Mouse (Mus musculus) retina, embryonic 14.5 days (tissue): ENCODE measurements around the gene Tex264.

ENCODE experiments used
- DNase-seq: peaks from one replicate; pipeline ENCODE4 v3.0.0-alpha.2; 2015; ENCODE audit warnings: low spot score

Tex264 gene

DNA sequence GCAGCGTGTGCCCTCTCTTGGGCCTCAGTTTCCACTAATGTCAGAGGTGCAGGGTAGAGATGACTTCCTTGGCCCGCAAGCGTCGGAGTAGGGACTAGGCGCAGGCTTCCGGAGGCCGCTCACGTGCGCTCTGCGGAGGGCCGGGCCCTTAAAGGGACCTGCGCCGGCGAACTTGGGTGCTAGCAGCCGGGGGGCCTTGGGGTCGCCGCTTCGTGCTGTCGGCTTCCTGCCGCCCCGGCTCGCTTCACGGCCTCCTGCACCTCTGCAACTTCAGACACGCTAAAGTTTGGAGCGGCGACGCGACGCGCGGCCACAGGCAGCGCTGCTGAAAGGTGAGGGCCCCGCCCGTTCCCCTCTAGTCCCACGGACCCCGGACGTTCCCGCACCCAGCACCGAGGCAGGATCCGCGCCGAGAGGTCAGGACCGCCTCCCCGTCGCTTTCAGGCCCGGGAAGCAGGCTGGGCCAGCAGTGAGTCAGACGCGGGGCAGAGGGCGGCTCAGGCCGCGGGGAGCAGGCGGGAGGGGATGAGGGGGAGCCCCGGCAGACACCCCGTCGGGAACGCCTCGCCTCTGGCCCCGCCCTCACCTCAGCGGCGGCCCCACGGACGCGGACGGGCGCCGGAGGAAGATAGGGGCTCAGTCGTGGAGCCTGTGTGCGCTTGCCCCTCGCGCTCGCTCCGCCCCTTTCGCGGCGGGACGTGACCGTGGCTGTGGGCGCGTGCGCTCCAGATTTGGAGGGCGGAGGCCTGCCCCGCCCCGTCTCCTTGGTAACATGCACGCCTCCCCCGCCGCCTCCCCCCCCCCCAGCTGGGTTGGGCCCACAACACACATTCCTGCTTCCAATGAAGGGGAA, at the start of gene Tex264:
Gene Tex264, minus strand, starts transcription at position 679 of the 853 bp plus-strand sequence.
- DNase-seq, result peak; percentile 77

DNA sequence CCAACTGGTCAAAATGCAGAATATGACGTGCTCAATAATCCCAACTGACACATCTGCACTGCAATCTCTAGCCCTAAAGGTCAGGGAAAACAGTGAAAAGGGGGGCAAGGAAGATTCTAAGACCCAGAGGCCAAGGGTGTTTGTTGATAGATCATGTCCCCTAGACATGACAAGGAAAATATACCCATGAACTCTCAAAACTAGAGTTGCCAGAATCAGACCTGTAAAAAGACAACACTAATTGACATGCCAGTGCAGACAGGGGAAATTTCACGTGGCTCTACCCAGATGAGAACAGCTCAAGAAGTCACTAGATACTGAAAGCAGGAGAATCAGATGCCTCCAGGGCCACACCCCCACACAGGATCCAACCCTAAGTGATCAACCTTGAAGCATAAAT, 48.0 kb upstream of the Tex264 start:
- DNase-seq, result no peak

DNA sequence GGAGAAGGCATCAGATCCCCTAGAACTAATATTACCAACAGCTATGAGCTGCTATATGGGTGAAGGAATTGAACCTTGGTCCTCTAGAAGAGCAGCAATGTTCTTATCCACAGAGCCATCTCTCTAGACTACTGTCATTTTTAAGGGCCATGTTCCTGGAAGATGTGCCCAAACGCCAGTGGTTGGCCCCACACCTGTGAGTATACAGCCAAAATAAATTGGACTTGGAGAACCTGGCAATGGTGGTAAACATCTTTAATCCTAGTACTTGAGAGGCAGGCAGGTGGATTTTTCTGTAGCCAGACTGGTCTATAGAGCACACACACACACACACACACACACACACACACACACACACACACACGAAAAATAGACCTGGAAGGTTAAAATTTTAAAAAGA, 43.7 kb upstream of the Tex264 start:
- DNase-seq, result no peak

GRCm38 (mm10) chr9:106726891-106727290, 41.2 kb upstream of the Tex264 start:
- DNase-seq, result no peak

GRCm38 (mm10) chr9:106725435-106725834, 39.7 kb upstream of the Tex264 start:
- no peak for DNase-seq

DNA sequence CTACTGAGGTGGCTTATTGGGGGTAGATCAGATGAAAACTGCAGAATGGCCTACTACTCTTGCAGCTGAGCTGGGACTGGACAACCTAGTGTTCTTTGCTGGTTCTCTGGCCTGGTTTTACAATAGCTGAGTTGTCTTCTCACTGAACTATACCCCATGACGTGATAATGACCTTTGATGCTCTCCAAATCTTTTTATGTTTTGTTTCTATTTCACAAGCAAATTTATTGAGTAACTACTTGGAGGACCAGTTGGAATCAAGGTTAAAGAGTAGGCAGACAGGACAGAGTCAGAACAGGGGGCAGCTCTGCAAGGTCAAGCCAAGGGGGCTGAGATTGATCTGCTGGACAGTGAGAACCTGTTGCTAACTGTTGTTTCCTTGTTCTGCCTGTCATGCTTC, 39.1 kb upstream of the Tex264 start:
- no peak for DNase-seq

GRCm38 (mm10) chr9:106716729-106717128, 31.0 kb upstream of the Tex264 start:
- DNase-seq, result no peak

- no peak for DNase-seq
Observed at GRCm38 (mm10) chr9:106716232-106716631, 30.5 kb upstream of the Tex264 start.

DNA sequence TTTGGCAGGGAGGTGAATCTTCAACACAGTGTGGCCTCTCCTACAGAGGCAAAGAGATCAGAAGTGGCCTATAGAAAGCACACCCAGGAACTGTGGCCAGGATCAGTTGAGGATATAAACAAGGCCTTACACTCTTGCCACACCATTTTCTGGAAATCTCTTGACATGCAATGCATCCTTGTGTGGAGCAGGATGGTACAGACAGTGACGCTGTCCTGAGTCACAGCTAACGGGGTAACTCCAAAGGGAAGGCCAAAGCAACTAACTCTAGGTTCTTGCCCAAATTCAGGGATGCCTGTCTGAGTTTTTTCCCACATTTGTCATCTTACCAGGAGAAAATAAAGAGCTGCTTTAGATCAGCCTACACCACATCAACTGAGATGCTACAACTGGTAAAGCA, 26.7 kb upstream of the Tex264 start:
- no peak for DNase-seq

DNA sequence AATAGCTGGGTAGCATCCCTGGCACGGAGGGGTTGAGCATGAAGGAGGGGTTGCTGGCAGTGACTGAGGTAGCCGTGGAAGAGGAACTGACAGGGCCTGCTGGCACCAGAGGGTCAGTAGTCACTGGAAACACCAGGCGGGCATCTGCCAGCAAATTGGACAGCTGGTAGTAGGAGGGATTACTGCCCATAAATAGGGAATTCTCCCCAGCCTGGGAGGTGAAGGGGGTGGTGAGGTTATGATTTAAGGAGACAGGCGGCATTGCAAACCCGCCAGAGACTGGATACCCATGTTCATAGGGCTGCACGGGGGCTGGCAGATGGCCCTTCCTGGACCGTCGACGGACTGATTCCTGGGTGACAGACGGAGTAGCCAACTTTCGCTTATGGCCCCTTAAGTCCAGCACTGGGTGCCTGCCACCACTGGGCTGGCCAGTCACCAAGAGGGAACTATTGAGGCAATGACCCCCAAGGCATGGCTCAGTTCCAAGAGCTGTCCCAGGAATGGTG, 7.3 kb upstream of the Tex264 start:
- DNase-seq, result no peak

GRCm38 (mm10) chr9:106688834-106689233, 3.1 kb upstream of the Tex264 start:
- DNase-seq, result no peak

- peak; percentile 94 for DNase-seq
Observed at GRCm38 (mm10) chr9:106686983-106687650, 1.4 kb upstream of the Tex264 start.

GRCm38 (mm10) chr9:106684918-106685248, 844 bp downstream of the Tex264 start:
- no peak for DNase-seq

- DNase-seq, result no peak
Observed at GRCm38 (mm10) chr9:106684093-106684872, 1.4 kb downstream of the Tex264 start.

GRCm38 (mm10) chr9:106681026-106681425, 4.7 kb downstream of the Tex264 start:
- no peak for DNase-seq

DNA sequence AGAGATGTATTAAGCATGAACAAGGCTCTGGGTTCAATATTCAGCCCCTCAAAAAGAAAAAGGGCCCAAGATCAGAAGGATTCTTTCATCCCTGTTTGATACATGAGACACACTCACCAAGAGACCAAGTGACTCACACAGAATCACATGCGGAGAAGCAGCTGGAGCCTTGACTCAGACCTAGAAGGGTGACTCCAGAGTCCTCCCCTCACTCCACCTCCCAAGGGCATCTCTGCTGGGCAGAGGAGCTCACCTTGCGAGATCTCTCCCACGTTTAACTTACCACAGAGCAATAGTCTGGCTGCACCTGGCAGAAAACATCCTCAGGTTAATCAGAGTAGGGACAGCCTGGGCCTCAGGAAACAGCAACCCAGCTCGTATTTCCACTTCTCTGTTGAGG, 7.5 kb downstream of the Tex264 start:
- DNase-seq, result no peak

GRCm38 (mm10) chr9:106677702-106678101, 8.0 kb downstream of the Tex264 start:
- DNase-seq, result no peak

DNA sequence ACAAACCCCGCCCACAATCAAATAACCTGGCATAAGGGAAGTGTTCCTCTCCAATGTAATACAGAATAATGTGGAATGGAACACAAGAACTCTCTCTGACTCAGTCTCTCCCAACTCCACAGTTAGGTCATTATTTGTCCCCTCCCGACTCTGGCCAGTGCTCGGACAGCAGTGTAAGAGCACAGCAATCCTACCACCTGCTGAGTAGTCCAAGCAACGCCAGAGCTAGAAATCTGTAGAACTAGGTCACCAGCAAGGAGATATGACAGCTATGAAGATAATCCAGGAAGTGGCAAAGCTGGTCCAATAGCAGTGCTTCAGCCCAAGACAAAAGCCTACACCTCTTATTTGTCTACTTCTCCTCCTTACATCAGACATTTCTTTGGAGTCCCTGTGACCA, 9.2 kb downstream of the Tex264 start:
- DNase-seq, result no peak

DNA sequence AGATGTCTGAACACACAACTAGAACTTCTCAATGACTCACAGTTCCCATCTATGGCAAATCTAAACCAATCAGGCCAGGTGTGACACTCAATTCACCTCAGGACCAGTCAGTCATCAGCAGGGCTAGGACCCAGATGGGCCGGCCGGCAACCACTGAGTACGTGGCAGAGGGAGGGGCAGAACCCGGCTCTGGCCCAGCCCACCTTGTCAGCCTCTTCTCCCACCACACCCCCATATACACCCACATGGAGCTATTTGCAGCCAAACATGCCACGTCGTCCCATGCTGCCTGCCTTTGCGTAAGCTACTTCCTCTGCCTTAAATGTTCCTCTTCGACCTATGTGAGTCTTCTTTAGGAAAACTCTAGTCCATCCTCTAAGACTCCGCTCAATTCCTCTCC, 9.8 kb downstream of the Tex264 start:
- DNase-seq, result no peak

GRCm38 (mm10) chr9:106675480-106675879, 10.2 kb downstream of the Tex264 start:
- DNase-seq, result peak; percentile 95

DNA sequence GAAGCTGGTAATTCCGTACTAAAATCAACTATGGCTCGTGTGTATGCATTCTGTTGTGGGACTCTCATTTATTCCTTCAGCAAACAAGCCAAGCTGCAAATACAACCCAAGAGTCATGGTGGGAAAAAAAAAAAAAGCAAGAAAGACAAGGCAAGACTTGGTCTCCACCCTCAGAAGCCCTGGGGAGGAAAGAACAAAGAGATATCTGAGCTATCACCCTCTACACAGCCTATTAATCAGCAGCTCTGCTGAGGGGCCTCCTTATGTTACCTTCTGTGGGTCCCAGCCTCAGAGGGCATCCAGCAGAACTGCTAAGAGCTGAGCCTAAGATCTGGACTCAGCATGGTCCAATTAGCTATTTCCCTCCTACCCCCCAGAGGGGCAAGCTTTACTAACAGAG, 11.9 kb downstream of the Tex264 start:
- no peak for DNase-seq

DNA sequence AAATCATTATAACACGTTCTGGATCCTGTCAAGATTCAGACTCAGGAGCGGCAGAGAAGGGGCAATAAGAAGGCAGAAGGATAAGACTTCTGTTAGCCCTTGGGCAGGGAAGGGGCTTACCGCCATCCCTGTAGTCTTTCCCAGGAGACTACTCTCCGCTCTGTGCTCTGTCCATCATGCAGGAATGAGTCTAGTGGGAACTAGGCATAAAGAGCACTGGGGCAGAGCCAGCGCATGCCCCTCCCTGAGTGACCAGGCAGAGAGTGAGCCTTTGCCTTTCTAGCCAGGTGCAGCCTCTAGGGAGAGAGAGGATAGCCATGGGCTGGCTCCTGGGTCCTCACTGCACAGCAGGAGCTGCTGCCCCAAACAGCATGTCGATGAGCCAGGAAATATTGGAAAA, 20.9 kb downstream of the Tex264 start:
- DNase-seq, result no peak

DNA sequence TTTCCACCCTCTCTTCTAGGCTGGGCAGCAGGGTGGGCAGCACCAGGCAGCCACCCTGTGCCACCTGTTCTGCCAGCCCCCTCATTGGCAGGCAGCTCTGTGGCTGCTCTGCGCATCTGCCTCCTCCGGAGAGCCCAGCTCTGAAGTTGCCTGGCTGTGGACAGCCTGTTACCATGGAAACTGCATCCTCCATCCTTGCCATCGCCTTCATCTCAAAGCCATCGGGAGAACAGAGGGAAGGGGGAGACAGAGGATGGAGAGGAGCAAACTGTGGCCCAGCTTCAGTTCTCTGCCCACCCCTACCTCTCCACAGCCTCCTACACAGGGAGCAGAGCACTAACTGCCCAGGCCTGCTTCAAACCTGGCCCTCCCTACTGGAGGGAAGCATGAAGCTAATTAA, 21.3 kb downstream of the Tex264 start:
- no peak for DNase-seq
